Mouse (Mus musculus): ENCODE results near the gene Mast4. TPM values are rescaled to one million over a fixed set of nuclear protein-coding genes. Genes with fewer than 3 reads are reported as not detected.

The Mast4 gene
- polyA plus RNA-seq, 1 experiment from 2014 or later: 14.6 TPM

DNA sequence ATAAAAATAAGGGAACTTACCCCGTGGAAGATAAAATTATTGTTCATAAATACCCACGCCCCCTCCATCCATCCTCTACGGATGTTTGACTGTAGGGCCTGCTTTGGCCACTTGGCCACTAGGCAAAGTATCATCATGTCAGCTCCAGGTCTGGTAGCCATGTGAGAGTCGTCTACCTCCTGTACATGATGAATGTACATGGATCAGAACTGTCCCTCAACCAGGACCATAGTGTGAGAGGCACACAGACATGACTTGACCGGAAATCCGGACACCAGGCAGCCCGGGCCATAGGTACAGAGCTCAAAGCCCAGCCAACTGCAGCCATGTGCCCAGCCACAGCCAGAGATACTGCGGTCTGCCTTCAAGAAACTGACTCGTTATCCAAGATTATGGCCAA lies 210.6 kb downstream of the Mast4 start:
- no peaks in the 10 kb centered on the region for H3K27me3 ChIP-seq
- ATAC-seq (replicated peaks): no peak
- no peak overlapping the region for H3K9ac ChIP-seq (replicated peaks)
- H3K4me3 ChIP-seq: no peak overlapping the region
- no peaks in the 10 kb centered on the region for H3K9me3 ChIP-seq
- no peak overlapping the region for H3K27ac ChIP-seq (replicated peaks)
- WGBS: 90% methylated on average over 9 of the region's 9 CpGs
- H3K4me1 ChIP-seq: peaks cover 10% of the 10 kb centered on the region; the same call in 1 of the 2 replicates
- no peaks in the 10 kb centered on the region for H3K36me3 ChIP-seq
- H3K4me2 ChIP-seq (replicated peaks): no peak overlapping the region

DNA sequence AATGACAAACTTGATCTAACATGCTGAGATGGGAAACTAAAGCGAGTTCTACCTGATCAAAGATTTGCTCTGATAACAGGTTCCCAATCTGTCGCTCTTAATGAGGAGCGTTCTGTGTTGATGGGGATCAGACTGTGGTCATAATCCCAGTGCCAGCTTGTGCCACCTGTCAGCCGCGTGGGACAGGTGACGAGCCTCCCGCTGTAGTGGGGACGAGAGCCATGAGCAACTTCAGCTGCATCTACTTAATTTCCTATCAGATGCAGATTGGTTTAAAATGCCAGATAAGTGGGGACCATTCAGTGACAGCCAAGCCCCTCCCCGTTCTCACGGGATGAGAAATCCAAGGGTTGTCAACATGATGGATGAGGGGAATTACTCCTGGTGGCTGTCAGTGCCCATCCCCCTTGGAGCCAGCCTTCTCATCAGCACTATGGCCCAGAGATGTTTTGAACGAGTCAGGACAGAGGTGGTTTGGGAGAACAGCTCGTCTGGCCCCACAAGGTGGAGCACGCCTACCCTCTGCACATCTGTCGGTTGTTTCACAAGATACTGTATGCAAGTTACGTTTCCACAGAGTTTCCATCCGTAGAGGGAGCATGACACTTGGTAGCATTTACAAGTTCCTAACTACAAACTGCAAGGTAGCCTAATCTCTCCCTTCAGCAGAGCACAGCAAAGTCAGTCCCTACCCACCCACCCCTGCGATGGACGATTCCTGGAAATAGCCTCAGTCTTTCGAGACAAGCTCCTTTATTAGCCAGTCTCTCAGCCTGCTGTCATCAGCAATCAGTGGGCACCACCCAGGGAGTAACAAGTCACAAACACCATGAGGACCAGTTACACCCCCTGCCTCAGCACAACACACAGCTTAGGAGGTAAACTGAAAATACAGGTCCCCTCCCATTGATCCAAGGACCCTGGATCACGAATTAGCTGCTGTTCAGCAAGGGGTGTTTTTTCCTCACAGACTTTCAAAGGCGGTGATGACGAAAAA lies 212.2 kb downstream of the Mast4 start:
- Histone ChIP-seq H3K4me3 (no peak overlapping the region), H3K36me3 (no peaks in the 10 kb centered on the region), H3K4me1 (peaks cover 10% of the 10 kb centered on the region; the same call in 1 of the 2 replicates), H3K9me3 (no peaks in the 10 kb centered on the region), H3K4me2 (replicated peaks) (no peak overlapping the region), H3K9ac (replicated peaks) (no peak overlapping the region), H3K27ac (replicated peaks) (no peak overlapping the region), H3K27me3 (no peaks in the 10 kb centered on the region)
- 58% methylated on average over 22 of the region's 22 CpGs for WGBS
- peak; percentile 42; the same call in 1 of the 2 replicates for ATAC-seq (replicated peaks)

DNA sequence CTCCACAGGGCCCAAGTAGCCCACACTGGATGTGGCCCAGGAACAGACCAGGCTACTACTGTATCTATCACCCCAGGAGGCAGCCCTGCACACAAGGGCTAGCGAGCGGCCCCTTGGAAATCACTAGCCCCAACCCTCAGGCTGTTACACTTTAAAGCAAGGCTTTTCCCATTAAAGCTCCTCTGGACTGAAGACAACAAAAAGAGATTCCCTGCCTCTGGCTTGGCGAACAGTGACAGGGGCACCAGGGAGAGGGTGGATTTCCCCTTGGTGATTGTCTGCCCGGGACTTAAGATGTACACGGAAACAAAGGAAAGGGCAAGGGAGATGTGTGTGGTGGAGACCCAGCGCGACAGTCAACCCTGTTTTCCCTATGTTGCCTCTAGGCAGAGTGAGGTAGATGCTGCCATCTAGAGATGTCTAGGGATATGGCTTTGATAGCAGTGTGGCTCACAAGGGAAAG lies 213.6 kb downstream of the Mast4 start:
- Histone ChIP-seq H3K4me1 (peaks cover 6% of the 10 kb centered on the region; the same call in 1 of the 2 replicates), H3K27ac (replicated peaks) (no peak overlapping the region), H3K9ac (replicated peaks) (no peak overlapping the region; the same call in 1 of the 2 replicates), H3K9me3 (no peaks in the 10 kb centered on the region), H3K4me2 (replicated peaks) (peak overlapping the region; percentile 33), H3K4me3 (peak overlapping the region; percentile 12; the same call in 1 of the 2 replicates), H3K27me3 (no peaks in the 10 kb centered on the region), H3K36me3 (no peaks in the 10 kb centered on the region)
- WGBS: 6% methylated on average over 7 of the region's 7 CpGs
- peak; percentile 87 for ATAC-seq (replicated peaks)

DNA sequence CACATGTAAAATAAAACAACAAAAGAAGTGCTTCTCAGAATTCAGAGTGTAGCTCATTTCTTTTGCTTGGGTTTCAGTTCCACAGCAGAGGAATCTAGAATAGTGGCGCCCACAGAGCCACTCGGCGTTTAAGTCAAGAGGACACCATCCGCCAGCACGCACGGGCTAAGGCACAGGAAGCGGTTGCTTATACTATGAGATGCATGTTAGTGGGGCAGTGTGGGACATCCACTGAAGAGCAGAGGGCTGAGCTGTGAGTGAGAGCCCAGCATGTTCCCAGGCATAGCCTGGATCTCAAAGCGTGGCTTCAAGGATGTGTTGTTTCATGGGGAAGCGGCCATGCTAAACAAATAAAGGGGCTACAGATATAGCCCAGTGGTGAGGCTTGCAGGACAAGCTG lies 214.6 kb downstream of the Mast4 start:
- ATAC-seq (replicated peaks): no peak
- Histone ChIP-seq H3K9me3 (no peaks in the 10 kb centered on the region), H3K4me2 (replicated peaks) (no peak overlapping the region), H3K9ac (replicated peaks) (no peak overlapping the region), H3K36me3 (no peaks in the 10 kb centered on the region), H3K27ac (replicated peaks) (no peak overlapping the region), H3K4me1 (peaks cover 7% of the 10 kb centered on the region), H3K27me3 (no peaks in the 10 kb centered on the region), H3K4me3 (no peak overlapping the region)
- 92% methylated on average over 9 of the region's 9 CpGs for WGBS

DNA sequence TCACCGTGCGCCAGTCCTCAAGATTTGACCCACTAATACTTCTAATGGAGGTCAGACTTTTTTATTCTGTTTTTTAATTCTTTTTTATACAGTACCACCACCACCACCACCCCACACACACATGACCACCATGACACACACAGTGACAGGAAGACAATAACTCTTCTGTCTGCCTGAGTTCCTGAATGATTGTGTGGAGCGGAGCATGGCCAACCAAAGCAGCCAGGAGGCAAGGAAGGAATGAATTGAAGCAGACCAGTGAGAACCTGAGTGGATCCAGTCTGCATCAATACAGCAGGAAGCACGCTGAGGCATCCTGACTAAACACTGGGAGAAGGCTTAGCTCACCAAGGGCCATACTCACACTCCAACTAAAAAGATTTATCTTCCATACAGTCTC lies 219.2 kb downstream of the Mast4 start:
- Histone ChIP-seq H3K27me3 (no peaks in the 10 kb centered on the region), H3K9ac (replicated peaks) (no peak overlapping the region), H3K4me2 (replicated peaks) (no peak overlapping the region), H3K27ac (replicated peaks) (no peak overlapping the region), H3K4me1 (peaks cover 7% of the 10 kb centered on the region), H3K4me3 (no peak overlapping the region), H3K9me3 (no peaks in the 10 kb centered on the region), H3K36me3 (no peaks in the 10 kb centered on the region)
- 79% methylated on average over 4 of the region's 4 CpGs for WGBS
- ATAC-seq (replicated peaks): no peak

DNA sequence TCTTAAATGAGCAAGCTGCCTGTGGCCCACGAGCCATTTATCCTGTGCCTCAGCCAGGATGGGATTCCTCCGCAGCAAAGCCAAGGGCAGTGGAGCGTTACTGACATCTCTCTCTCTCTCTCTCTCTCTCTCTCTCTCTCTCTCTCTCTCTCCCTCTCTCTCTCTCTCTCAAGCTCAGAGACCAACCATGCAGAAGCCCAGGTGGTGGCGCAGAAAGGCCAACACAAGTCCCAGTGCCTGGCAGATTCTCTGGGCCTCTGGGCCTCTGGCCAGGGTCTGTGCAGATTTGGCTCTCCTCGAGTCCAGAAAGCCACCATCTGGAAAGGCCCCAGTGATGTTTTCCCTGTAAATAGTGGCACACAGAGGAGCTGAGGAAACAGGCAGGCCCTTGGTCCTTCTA lies 220.0 kb downstream of the Mast4 start:
- Histone ChIP-seq H3K4me3 (no peak overlapping the region), H3K4me2 (replicated peaks) (no peak overlapping the region), H3K27ac (replicated peaks) (no peak overlapping the region), H3K4me1 (peaks cover 7% of the 10 kb centered on the region), H3K36me3 (no peaks in the 10 kb centered on the region), H3K9me3 (no peaks in the 10 kb centered on the region), H3K27me3 (no peaks in the 10 kb centered on the region), H3K9ac (replicated peaks) (no peak overlapping the region)
- WGBS: 29% methylated on average over 5 of the region's 5 CpGs
- peak; percentile 63 for ATAC-seq (replicated peaks)

DNA sequence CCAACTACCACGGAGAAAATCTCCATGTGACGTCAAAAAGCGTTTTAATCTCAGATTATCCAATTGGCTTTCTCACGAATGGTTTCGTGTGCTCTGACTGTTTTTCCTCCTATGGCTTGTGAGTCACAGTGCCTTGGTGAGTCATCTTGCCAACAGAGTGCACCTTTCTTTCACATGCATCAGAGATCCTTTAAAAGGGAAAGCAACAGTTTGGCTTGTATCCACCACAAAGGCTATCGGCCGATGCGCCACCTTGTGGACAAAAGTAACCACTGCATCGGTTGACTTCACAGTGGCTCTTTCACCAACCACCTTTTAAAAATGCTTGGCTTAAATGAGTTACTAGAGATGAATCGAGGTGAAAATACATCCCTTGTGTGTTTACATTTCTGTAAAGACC lies 224.4 kb downstream of the Mast4 start:
- peak; percentile 44; the same call in 1 of the 2 replicates for ATAC-seq (replicated peaks)
- H3K4me2 ChIP-seq (replicated peaks): peak overlapping the region; percentile 17; the same call in 1 of the 2 replicates
- H3K36me3 ChIP-seq: no peaks in the 10 kb centered on the region
- H3K9me3 ChIP-seq: no peaks in the 10 kb centered on the region
- no peak overlapping the region for H3K9ac ChIP-seq (replicated peaks)
- H3K4me1 ChIP-seq: peaks cover 7% of the 10 kb centered on the region
- H3K27ac ChIP-seq (replicated peaks): no peak overlapping the region
- H3K4me3 ChIP-seq: no peak overlapping the region
- no peaks in the 10 kb centered on the region for H3K27me3 ChIP-seq
- 30% methylated on average over 10 of the region's 10 CpGs for WGBS

DNA sequence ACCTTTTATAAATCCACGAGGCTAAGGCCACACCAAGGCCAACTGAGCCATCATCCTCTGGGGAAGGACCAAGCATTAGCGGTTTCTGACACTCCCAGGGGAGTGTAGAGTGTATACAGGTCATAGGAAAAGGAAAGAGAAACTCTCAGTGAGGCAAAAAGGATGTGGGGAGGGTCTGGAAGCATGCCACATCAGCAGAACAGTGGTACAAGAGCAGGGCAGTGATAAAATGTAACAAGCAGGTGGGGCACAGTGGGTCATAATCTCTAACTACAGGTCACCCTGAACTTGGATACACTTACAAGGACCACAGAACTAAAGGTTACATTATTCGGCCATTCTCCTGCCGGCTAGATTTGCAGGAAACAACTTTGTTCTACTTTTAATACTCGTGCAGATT lies 226.9 kb downstream of the Mast4 start:
- H3K9ac ChIP-seq (replicated peaks): no peak overlapping the region
- no peaks in the 10 kb centered on the region for H3K9me3 ChIP-seq
- H3K27me3 ChIP-seq: no peaks in the 10 kb centered on the region
- no peak overlapping the region for H3K4me3 ChIP-seq
- no peaks in the 10 kb centered on the region for H3K36me3 ChIP-seq
- H3K4me2 ChIP-seq (replicated peaks): no peak overlapping the region
- H3K4me1 ChIP-seq: no peaks in the 10 kb centered on the region
- 88% methylated on average over 5 of the region's 5 CpGs for WGBS
- no peak overlapping the region for H3K27ac ChIP-seq (replicated peaks)
- no peak for ATAC-seq (replicated peaks)

DNA sequence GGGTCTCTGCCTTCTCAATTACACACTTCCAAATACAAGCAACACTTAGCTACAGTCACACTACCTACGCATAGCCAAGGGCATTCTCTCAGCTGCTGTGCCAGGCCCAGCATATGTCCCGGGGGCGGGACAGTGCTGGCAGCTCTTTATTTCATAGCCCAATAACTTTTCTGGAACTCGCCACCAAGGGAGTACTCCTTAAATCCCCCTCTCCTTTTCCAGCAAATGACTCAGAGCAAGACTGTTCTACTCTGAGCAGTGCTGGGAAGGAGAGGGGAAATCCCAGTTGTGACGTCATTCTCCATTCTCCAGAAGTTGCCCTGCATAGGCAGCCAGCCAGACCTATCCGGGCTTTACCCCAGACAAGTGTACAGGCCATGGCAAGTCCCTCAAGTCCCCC lies 231.7 kb downstream of the Mast4 start:
- Histone ChIP-seq H3K4me1 (no peaks in the 10 kb centered on the region), H3K4me2 (replicated peaks) (no peak overlapping the region), H3K9me3 (no peaks in the 10 kb centered on the region), H3K27me3 (peaks cover 7% of the 10 kb centered on the region; the same call in 1 of the 2 replicates), H3K27ac (replicated peaks) (no peak overlapping the region), H3K4me3 (no peak overlapping the region), H3K9ac (replicated peaks) (no peak overlapping the region), H3K36me3 (no peaks in the 10 kb centered on the region)
- 68% methylated on average over 6 of the region's 6 CpGs for WGBS
- peak; percentile 38; the same call in 1 of the 2 replicates for ATAC-seq (replicated peaks)

DNA sequence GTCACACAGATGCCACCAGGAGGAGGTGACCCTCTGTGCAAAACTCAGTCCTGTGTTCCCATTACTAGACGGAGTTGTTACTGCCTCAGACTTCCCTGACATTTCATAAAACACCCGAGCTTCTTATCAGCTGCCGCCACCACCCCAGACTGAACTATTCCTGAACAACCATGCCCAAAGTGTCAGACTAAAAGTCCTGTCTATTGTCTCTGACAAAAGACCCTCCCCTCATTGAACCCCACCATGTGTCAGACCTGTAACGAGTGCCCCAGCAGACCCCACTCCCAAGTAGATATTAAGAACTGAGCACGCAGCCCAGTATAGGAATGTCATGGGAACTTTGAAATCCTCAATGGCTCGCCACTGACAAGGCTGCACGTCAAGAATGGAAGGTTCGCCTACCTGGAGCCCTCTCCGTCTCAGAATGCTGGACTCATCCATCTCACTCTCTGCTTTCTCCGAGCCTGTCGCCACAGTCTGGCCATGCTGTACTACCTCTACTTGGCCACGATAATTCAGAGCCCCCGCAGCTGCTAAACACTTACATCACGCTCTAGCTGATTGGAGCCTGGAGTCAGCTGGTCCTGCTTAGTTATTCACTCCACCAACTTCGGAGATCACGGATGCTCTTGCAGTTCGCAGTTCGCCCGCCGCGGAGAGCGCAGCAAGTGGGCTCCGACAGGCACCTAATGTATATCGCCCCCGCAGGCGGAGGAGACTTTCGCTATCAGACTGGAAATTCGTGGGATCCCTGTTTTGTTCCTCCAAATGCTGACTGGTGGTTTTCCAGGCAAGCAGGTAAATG lies 237.7 kb downstream of the Mast4 start:
- Histone ChIP-seq H3K27me3 (peaks cover 14% of the 10 kb centered on the region; the same call in 1 of the 2 replicates), H3K9ac (replicated peaks) (peak overlapping the region; percentile 37), H3K4me3 (peak overlapping the region; percentile 47), H3K9me3 (no peaks in the 10 kb centered on the region), H3K36me3 (no peaks in the 10 kb centered on the region), H3K4me1 (peaks cover 14% of the 10 kb centered on the region), H3K27ac (replicated peaks) (no peak overlapping the region), H3K4me2 (replicated peaks) (peak overlapping the region; percentile 82)
- 6% methylated on average over 28 of the region's 28 CpGs for WGBS
- ATAC-seq (replicated peaks): peak; percentile 96

DNA sequence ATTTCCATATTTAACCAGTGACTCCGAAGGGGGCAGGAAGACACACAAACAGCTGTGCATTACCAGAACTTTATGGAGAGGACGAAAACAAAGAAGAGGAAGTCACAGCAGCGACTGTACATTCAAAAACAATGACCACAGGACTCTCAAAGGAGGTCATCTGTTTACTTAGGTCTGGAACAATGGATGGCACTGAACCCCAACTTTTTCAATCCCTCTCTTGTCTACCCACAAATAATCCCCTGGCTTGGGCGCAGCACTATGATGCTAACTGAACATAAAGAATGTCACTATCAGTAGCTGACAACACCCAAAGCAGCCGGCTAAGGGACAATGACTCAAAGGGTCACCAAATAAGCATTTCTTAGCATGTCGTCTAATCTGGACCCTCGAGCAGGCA lies 238.8 kb downstream of the Mast4 start:
- Histone ChIP-seq H3K4me1 (peaks cover 14% of the 10 kb centered on the region), H3K4me2 (replicated peaks) (no peak overlapping the region), H3K36me3 (no peaks in the 10 kb centered on the region), H3K27me3 (peaks cover 14% of the 10 kb centered on the region; the same call in 1 of the 2 replicates), H3K9ac (replicated peaks) (no peak overlapping the region), H3K27ac (replicated peaks) (no peak overlapping the region), H3K9me3 (no peaks in the 10 kb centered on the region), H3K4me3 (no peak overlapping the region)
- no peak for ATAC-seq (replicated peaks)
- 55% methylated on average over 7 of the region's 7 CpGs for WGBS

DNA sequence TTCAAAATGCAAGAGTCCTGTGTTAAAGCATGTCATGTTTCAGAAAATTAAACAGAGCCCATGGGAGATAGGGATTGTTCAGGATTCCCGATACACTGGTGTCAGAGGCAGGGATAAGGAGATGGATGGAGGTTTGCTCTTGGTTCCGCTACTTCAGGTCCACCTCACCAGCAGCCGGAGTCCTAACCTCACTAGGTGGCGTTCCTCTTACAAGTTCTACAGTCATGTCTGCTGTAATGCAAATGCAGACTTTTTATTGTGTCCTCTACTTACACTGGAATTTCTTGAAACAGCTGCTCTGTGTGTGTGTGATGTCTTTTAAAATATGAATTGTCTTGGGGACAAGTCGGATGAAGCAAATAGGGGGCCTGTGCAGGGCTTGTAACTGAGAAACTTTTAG lies 239.7 kb downstream of the Mast4 start:
- Histone ChIP-seq H3K9me3 (no peaks in the 10 kb centered on the region), H3K4me1 (peaks cover 14% of the 10 kb centered on the region), H3K4me3 (no peak overlapping the region), H3K9ac (replicated peaks) (no peak overlapping the region), H3K27me3 (peaks cover 14% of the 10 kb centered on the region; the same call in 1 of the 2 replicates), H3K36me3 (no peaks in the 10 kb centered on the region), H3K4me2 (replicated peaks) (no peak overlapping the region), H3K27ac (replicated peaks) (no peak overlapping the region)
- ATAC-seq (replicated peaks): no peak
- 82% methylated on average over 5 of the region's 5 CpGs for WGBS
